Mouse (Mus musculus) olfactory bulb, adult 2 months (tissue): ENCODE measurements around the gene Rel.

Experiments used
- CTCF ChIP-seq: fragments of 200-500 bp; IDR thresholded peaks from 2 replicates; pipeline ENCODE4 v1.5.1; 2012; ENCODE audit warnings: low read depth, mild to moderate bottlenecking, low read length, moderate library complexity; ENCODE audit not compliant: insufficient read depth
- POLR2A ChIP-seq: fragments of 200-500 bp; IDR thresholded peaks from 2 replicates; pipeline ENCODE4 v1.6.1; 2012; ENCODE audit warnings: mild to moderate bottlenecking, low read depth, low read length, moderate library complexity; ENCODE audit not compliant: insufficient read depth

DNA sequence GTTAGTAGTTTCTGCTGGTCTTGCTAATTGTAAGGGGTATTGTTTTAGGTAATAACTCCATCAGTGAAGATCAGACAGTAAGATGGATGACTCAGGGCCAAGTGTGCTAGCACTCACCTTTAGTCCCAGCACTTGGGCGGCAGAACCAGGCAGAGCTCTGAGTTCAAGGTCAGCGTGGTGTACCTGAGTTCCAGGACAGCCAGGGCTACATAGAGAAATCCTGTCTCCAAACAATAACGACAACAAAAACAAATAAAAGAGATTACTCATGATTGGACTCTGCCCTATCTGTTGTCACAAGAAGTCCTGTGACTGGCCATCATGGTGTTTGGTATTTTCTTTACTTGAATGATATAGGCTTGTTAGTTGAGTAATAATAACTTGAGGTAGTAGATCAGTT is 68.9 kb downstream of the Rel start:
- no peak for TF ChIP-seq CTCF
- no peak for TF ChIP-seq POLR2A
